Mouse (Mus musculus): ENCODE data around the gene Mrps7.

DNA sequence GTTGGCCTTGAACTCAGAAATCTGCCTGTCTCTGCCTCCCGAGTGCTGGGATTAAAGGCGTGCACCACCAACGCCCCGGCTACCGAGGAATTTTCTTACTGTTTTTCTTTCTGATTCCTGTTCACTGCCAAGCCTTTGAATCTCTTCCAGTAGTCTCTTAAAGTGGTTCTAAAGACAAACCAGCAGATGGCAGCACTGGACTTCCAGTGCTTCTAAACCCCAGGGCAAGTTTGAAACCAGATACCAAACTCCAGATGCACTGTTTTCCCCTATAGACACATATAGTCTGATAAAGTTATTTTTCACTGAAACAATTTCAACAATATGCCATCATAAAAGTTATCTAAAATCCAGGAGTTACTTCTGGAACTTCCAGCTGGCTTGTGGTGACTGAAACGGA, 43.7 kb downstream of the Mrps7 start:
- TF ChIP-seq POLR2A (IDR thresholded peaks at IDR 0.05; ENCODE audit: borderline replicate concordance, extremely low read depth, insufficient read depth, insufficient read length, poor library complexity, severe bottlenecking) (no peak), CTCF (IDR thresholded peaks at IDR 0.05; ENCODE audit: borderline replicate concordance, extremely low read depth, insufficient read depth, insufficient read length) (peak; percentile 72; the same call in 1 of the 2 replicates)
